Mouse (Mus musculus): Measurements from ENCODE around the gene Ccdc69.

GRCm38 (mm10) chr11:55072467-55072866 lies 5.5 kb downstream of the Ccdc69 start:
- TF ChIP-seq POLR2A (IDR thresholded peaks at IDR 0.05; ENCODE audit: control insufficient read depth, low read depth, low read length) (no peak), CTCF (IDR thresholded peaks at IDR 0.05; ENCODE audit: control insufficient read depth, insufficient read depth, insufficient replicate concordance, low read depth, low read length) (no peak)

All from testis, adult 2 months (tissue).